Mouse (Mus musculus) midbrain, embryonic 11.5 days (tissue): ENCODE data around the gene Brip1. TPM values are rescaled to one million over a fixed set of nuclear protein-coding genes. Genes with fewer than 3 reads are reported as not detected.

Source experiments
- ATAC-seq: fragments of 200-750 bp; cut with Nextera tagmentation; 2 replicates; pipeline ENCODE4 v1.8.0; 2017; ENCODE audit warnings: moderate TSS enrichment, moderate library complexity; ENCODE audit not compliant: low FRiP score
- DNase-seq: peaks from one replicate; pipeline ENCODE4 v3.0.0; 2015; ENCODE audit warnings: low spot score; ENCODE audit errors: missing footprints
- H3K27ac ChIP-seq: fragments of 300-500 bp; sonication (generic); 2 replicates; pipeline ENCODE4 v1.5.1; 2014; ENCODE audit warnings: low read depth, low read length
- H3K27me3 ChIP-seq: fragments of 300-500 bp; sonication (generic); 2 replicates; pipeline ENCODE4 v1.6.1; 2014; ENCODE audit warnings: mild to moderate bottlenecking, low read length, moderate library complexity, mixed read lengths; ENCODE audit not compliant: control insufficient read depth, insufficient read depth
- H3K36me3 ChIP-seq: fragments of 300-500 bp; sonication (generic); 2 replicates; pipeline ENCODE4 v1.6.1; 2014; ENCODE audit warnings: mild to moderate bottlenecking, low read length, moderate library complexity, mixed read lengths; ENCODE audit not compliant: control insufficient read depth, insufficient read depth
- H3K4me1 ChIP-seq: fragments of 300-500 bp; sonication (generic); 2 replicates; pipeline ENCODE4 v1.6.1; 2014; ENCODE audit warnings: low read length; ENCODE audit not compliant: control insufficient read depth, insufficient read depth
- H3K4me2 ChIP-seq: fragments of 300-500 bp; sonication (generic); 2 replicates; pipeline ENCODE4 v1.6.1; 2014; ENCODE audit warnings: mild to moderate bottlenecking, moderate library complexity
- H3K4me3 ChIP-seq: fragments of 300-500 bp; sonication (generic); 2 replicates; pipeline ENCODE4 v1.5.1; 2014; ENCODE audit warnings: low read depth, low read length
- H3K9ac ChIP-seq: fragments of 300-500 bp; sonication (generic); 2 replicates; pipeline ENCODE4 v1.6.1; 2014; ENCODE audit warnings: low read length
- H3K9me3 ChIP-seq: fragments of 300-500 bp; sonication (generic); 2 replicates; pipeline ENCODE4 v1.6.1; 2016; ENCODE audit warnings: low read length; ENCODE audit not compliant: control insufficient read depth
- WGBS: fragments of 180-500 bp; shearing (Covaris S2); extraction: QIAGEN DNeasy Blood & Tissue Kit; methylation state at CpG from one replicate; pipeline ENCODE4 v1.1.7; 2014; 5-methylcytosine and 5-hydroxymethylcytosine counted together
- polyA plus RNA-seq: library from polyadenylated mRNA; unstranded; fragments of >200 nt; fragmentation: Nextera tagmentation; extraction: Ambion mirVana; gene quantifications from 2 replicates; pipeline ENCODE4 v1.2.1, GENCODE M21; 2014

Gene Brip1
- polyA plus RNA-seq, 1 experiment from 2014 or later = 10.2 TPM

- no peak overlapping the region for H3K27ac ChIP-seq
- H3K4me2 ChIP-seq = no peak overlapping the region
- no peak for DNase-seq
- 72% methylated on average over 7 of the region's 7 CpGs for WGBS
- peaks cover 4% of the 10 kb centered on the region; the same call in 1 of the 2 replicates for H3K4me1 ChIP-seq
- H3K9ac ChIP-seq = no peak overlapping the region
- no peak overlapping the region for H3K4me3 ChIP-seq
- H3K36me3 ChIP-seq = no peaks in the 10 kb centered on the region
- ATAC-seq = no peak
- H3K27me3 ChIP-seq = no peaks in the 10 kb centered on the region
- H3K9me3 ChIP-seq = no peaks in the 10 kb centered on the region
Observed at GRCm38 (mm10) chr11:86055806-86056205, 145.2 kb downstream of the Brip1 start.

- Histone ChIP-seq H3K27me3 (no peaks in the 10 kb centered on the region), H3K4me1 (peaks cover 4% of the 10 kb centered on the region; the same call in 1 of the 2 replicates), H3K4me3 (no peak overlapping the region), H3K36me3 (no peaks in the 10 kb centered on the region), H3K4me2 (no peak overlapping the region), H3K27ac (no peak overlapping the region), H3K9me3 (no peaks in the 10 kb centered on the region), H3K9ac (no peak overlapping the region)
- WGBS = 27% methylated on average over 6 of the region's 6 CpGs
- ATAC-seq (no peak), DNase-seq (peak; percentile 90)
Observed at GRCm38 (mm10) chr11:86051383-86051782, 149.6 kb downstream of the Brip1 start.

GRCm38 (mm10) chr11:86050430-86051280, 150.3 kb downstream of the Brip1 start:
- H3K4me2 ChIP-seq = no peak overlapping the region
- H3K27me3 ChIP-seq = no peaks in the 10 kb centered on the region
- no peak overlapping the region for H3K27ac ChIP-seq
- peaks cover 4% of the 10 kb centered on the region; the same call in 1 of the 2 replicates for H3K4me1 ChIP-seq
- WGBS = 86% methylated on average over 8 of the region's 8 CpGs
- no peaks in the 10 kb centered on the region for H3K36me3 ChIP-seq
- H3K9me3 ChIP-seq = no peaks in the 10 kb centered on the region
- no peak overlapping the region for H3K9ac ChIP-seq
- DNase-seq (peak; percentile 75), ATAC-seq (no peak)
- H3K4me3 ChIP-seq = no peak overlapping the region

GRCm38 (mm10) chr11:86039994-86040393, 161.0 kb downstream of the Brip1 start:
- no peak for ATAC-seq
- Histone ChIP-seq H3K36me3 (no peaks in the 10 kb centered on the region), H3K4me1 (no peaks in the 10 kb centered on the region), H3K27me3 (no peaks in the 10 kb centered on the region), H3K9me3 (no peaks in the 10 kb centered on the region), H3K4me2 (no peak overlapping the region), H3K4me3 (no peak overlapping the region), H3K9ac (no peak overlapping the region), H3K27ac (no peak overlapping the region)
- WGBS = 73% methylated on average over 5 of the region's 5 CpGs
- DNase-seq = no peak

GRCm38 (mm10) chr11:86039355-86039754, 161.6 kb downstream of the Brip1 start:
- WGBS = 75% methylated on average over 8 of the region's 8 CpGs
- Histone ChIP-seq H3K9ac (no peak overlapping the region), H3K36me3 (no peaks in the 10 kb centered on the region), H3K27ac (no peak overlapping the region), H3K4me2 (no peak overlapping the region), H3K4me1 (no peaks in the 10 kb centered on the region), H3K27me3 (no peaks in the 10 kb centered on the region), H3K4me3 (no peak overlapping the region), H3K9me3 (no peaks in the 10 kb centered on the region)
- ATAC-seq (no peak), DNase-seq (peak; percentile 76)

GRCm38 (mm10) chr11:86038701-86039100, 162.3 kb downstream of the Brip1 start:
- no peak overlapping the region for H3K9ac ChIP-seq
- DNase-seq = no peak
- WGBS = 84% methylated on average over 13 of the region's 13 CpGs
- no peaks in the 10 kb centered on the region for H3K27me3 ChIP-seq
- no peaks in the 10 kb centered on the region for H3K4me1 ChIP-seq
- no peak overlapping the region for H3K4me3 ChIP-seq
- no peak overlapping the region for H3K4me2 ChIP-seq
- H3K9me3 ChIP-seq = no peaks in the 10 kb centered on the region
- ATAC-seq = no peak
- no peaks in the 10 kb centered on the region for H3K36me3 ChIP-seq
- H3K27ac ChIP-seq = no peak overlapping the region

- Histone ChIP-seq H3K9ac (no peak overlapping the region), H3K4me3 (no peak overlapping the region), H3K4me1 (no peaks in the 10 kb centered on the region), H3K36me3 (no peaks in the 10 kb centered on the region), H3K27ac (no peak overlapping the region), H3K9me3 (no peaks in the 10 kb centered on the region), H3K27me3 (no peaks in the 10 kb centered on the region), H3K4me2 (no peak overlapping the region)
- no peak for DNase-seq
- ATAC-seq = no peak
- WGBS = 79% methylated on average over 4 of the region's 4 CpGs
Observed at GRCm38 (mm10) chr11:86032910-86033309, 168.1 kb downstream of the Brip1 start.

DNA sequence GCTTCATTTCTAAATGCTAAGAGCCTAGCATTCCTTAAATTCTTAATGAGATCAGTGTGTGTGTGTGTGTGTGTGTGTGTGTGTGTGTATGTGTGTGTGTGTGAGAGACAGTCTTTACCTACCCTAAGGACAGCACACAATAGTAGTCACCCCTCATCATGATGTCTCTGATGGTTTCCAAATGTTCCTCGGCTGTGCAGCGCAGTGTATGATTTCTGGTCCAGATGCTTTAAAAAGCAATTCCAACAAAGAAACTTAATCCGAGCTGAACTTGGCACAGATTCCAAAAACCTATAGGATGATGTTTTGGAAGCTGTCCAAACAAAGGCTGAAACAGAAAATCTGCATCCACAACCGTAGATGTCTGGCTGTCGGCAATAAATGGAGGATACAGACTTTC, 173.0 kb downstream of the Brip1 start:
- H3K27me3 ChIP-seq = no peaks in the 10 kb centered on the region
- no peak overlapping the region for H3K9ac ChIP-seq
- H3K36me3 ChIP-seq = no peaks in the 10 kb centered on the region
- H3K4me2 ChIP-seq = no peak overlapping the region
- WGBS = 81% methylated on average over 5 of the region's 5 CpGs
- H3K9me3 ChIP-seq = no peaks in the 10 kb centered on the region
- DNase-seq (no peak), ATAC-seq (no peak)
- no peak overlapping the region for H3K4me3 ChIP-seq
- H3K27ac ChIP-seq = no peak overlapping the region
- peaks cover 2% of the 10 kb centered on the region; the same call in 1 of the 2 replicates for H3K4me1 ChIP-seq

DNA sequence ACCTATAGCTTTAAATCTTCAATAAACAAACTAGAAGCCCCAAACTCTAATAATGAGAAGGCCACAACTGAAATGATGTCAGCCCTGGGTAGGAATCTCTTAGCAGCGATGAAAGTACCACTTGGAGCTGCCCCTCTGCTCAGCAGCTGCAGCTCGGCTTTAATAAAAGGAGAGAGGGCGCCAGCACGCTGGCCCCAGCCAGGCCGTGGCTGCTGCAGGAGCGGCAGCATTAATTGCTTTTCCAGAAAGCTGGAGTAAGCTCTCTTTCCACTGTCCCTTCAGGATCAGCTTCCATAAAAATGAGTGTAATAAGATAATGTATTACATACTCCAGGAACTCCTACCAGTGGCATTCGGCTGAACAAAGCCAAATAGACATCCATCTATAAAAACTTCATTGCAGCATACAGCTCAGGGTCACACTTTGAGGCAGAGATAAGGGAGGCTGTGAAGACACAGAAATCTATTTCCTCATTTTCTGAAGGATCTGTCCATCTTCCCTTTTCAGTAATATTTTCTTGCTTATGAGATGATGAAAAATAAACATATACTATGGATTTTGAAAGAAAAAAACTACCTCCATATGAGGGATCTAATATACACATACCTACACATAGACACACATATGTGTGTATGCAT, 174.3 kb downstream of the Brip1 start:
- H3K36me3 ChIP-seq = no peaks in the 10 kb centered on the region
- H3K27ac ChIP-seq = no peak overlapping the region
- no peaks in the 10 kb centered on the region for H3K27me3 ChIP-seq
- H3K4me1 ChIP-seq = peaks cover 2% of the 10 kb centered on the region; the same call in 1 of the 2 replicates
- DNase-seq (no peak), ATAC-seq (no peak)
- no peak overlapping the region for H3K4me2 ChIP-seq
- no peak overlapping the region for H3K4me3 ChIP-seq
- no peaks in the 10 kb centered on the region for H3K9me3 ChIP-seq
- no peak overlapping the region for H3K9ac ChIP-seq
- 18% methylated on average over 7 of the region's 7 CpGs for WGBS
